In genomic region chr6:3183819-3184199, GRCm38 (mm10) we compare ENCODE assay signal across 8 mouse cellular contexts.
DNase-seq lines count a peak whose midpoint lies in the region; ATAC-seq and TF ChIP-seq lines count a peak whose summit lies in the region.

No protein-coding gene starts in this region.

- H3K4me3 ChIP-seq in kidney, embryonic 16.5 days (ENCODE audit: low read length), result no peak overlapping the region
- peak overlapping the region; percentile 45 for H3K4me3 ChIP-seq in ES-Bruce4 (ENCODE audit: low read depth, low read length)

- no peak overlapping the region for H3K4me2 ChIP-seq in kidney, embryonic 16.5 days (replicated peaks; ENCODE audit: low read depth, low read length)

- no peak overlapping the region for H3K9ac ChIP-seq in kidney, embryonic 16.5 days (replicated peaks; ENCODE audit: low read length)
- H3K9ac ChIP-seq in ES-Bruce4 (ENCODE audit: low read depth, poor library complexity, severe bottlenecking), result peak overlapping the region; percentile 38

- TF ChIP-seq EP300 in ES-Bruce4 (IDR thresholded peaks at IDR 0.05; ENCODE audit: insufficient read depth, low read depth, low read length), result no peak

- H3K27ac ChIP-seq in kidney, embryonic 16.5 days (ENCODE audit: low read length), result no peak overlapping the region
- H3K27ac ChIP-seq in ES-Bruce4 (ENCODE audit: insufficient read depth, low read length), result no peak overlapping the region

- no peak for TF ChIP-seq CTCF in ES-Bruce4 (IDR thresholded peaks at IDR 0.05; ENCODE audit: low read depth, low read length)

- no peaks in the 10 kb centered on the region for H3K4me1 ChIP-seq in kidney, embryonic 16.5 days (ENCODE audit: insufficient read depth, low read length)
- no peaks in the 10 kb centered on the region for H3K4me1 ChIP-seq in ES-Bruce4 (ENCODE audit: control insufficient read depth, insufficient read depth, low read length)

- WGBS in kidney, embryonic 16.5 days, result 36% methylated on average over 5 of the region's 5 CpGs

- no peak; the same call in 1 of the 2 replicates for ATAC-seq in kidney, embryonic 16.5 days (ENCODE audit: low FRiP score, low TSS enrichment)
- 0 out of 2 replicates have a peak, but pooled peaks have one; percentile 16 for ATAC-seq in monocyte, adult 5-6 weeks (replicated peaks; ENCODE audit: insufficient number of reproducible peaks, low FRiP score, low TSS enrichment, poor library complexity, severe bottlenecking)

- H3K36me3 ChIP-seq in kidney, embryonic 16.5 days (ENCODE audit: insufficient read depth, low read length), result no peaks in the 10 kb centered on the region
- no peaks in the 10 kb centered on the region for H3K36me3 ChIP-seq in ES-Bruce4 (ENCODE audit: control insufficient read depth, insufficient read depth, low read length, poor library complexity, severe bottlenecking)

- peaks cover 23% of the 10 kb centered on the region for H3K9me3 ChIP-seq in kidney, embryonic 16.5 days (ENCODE audit: low read length)
- 0 out of 2 replicates have a peak, but pooled peaks cover 2% of the 10 kb centered on the region for H3K9me3 ChIP-seq in ES-Bruce4 (replicated peaks; ENCODE audit: control insufficient read depth, insufficient read depth, low read length, poor library complexity, severe bottlenecking)

- TF ChIP-seq POLR2A in ES-Bruce4 (IDR thresholded peaks at IDR 0.05; ENCODE audit: insufficient read depth, low read length), result no peak

- DNase-seq in kidney, adult 11 months, result peak; percentile 36
- DNase-seq in c-Kit-positive CD71-positive TER-119-positive erythroid progenitor cells, embryonic 14.5 days (ENCODE audit: low spot score), result peak; percentile 60
- peak; percentile 70 for DNase-seq in gastrocnemius, postnatal 10 days
- DNase-seq in layer of hippocampus, postnatal 14 days (ENCODE audit: low spot score in 2 of 2), result peak; percentile 2 to 40
- DNase-seq in urinary bladder, postnatal 14 days (ENCODE audit: low spot score), result peak; percentile 81

- H3K27me3 ChIP-seq in kidney, embryonic 16.5 days (ENCODE audit: insufficient read depth, low read length), result no peaks in the 10 kb centered on the region; the same call in 1 of the 2 replicates
- no peaks in the 10 kb centered on the region for H3K27me3 ChIP-seq in ES-Bruce4 (ENCODE audit: control insufficient read depth, insufficient read depth, low read length, poor library complexity, severe bottlenecking)

Comparison
In these comparisons a context has a peak if more than half of its experiments do, and no peak if none do; other contexts are left out.
1. DNase-seq: peak in every context shown above with its lines; median percentile 81 in urinary bladder, postnatal 14 days; 70 in gastrocnemius, postnatal 10 days; 60 in c-Kit-positive CD71-positive TER-119-positive erythroid progenitor cells, embryonic 14.5 days; 36 in kidney, adult 11 months; 21 in layer of hippocampus, postnatal 14 days.